Mouse (Mus musculus) erythroblast, embryonic 14.5 days (primary cell): Measurements from ENCODE around the gene 4933402J07Rik. TPM values are rescaled to one million over a fixed set of nuclear protein-coding genes. Genes with fewer than 3 reads are reported as not detected.

Experiments
- H3K27me3 ChIP-seq: 2 replicates; pipeline ENCODE4 v1.6.1; 2012; ENCODE audit warnings: inconsistent platforms; ENCODE audit not compliant: control insufficient read depth
- H3K36me3 ChIP-seq: 2 replicates; pipeline ENCODE4 v1.6.1; 2012; ENCODE audit warnings: mild to moderate bottlenecking, inconsistent platforms; ENCODE audit not compliant: control insufficient read depth
- H3K4me1 ChIP-seq: 2 replicates; pipeline ENCODE4 v1.6.1; 2012; ENCODE audit warnings: inconsistent platforms; ENCODE audit not compliant: control insufficient read depth
- H3K4me3 ChIP-seq: replicated peaks from 2 replicates; pipeline ENCODE3; 2012; ENCODE audit warnings: moderate library complexity, mild to moderate bottlenecking, inconsistent platforms
- H3K9me3 ChIP-seq: 2 replicates; pipeline ENCODE4 v1.6.1; 2012; ENCODE audit warnings: low read length, inconsistent platforms, mixed read lengths; ENCODE audit not compliant: control insufficient read depth
- GATA1 ChIP-seq: IDR thresholded peaks from 2 replicates; pipeline ENCODE4 v1.6.1; 2012; ENCODE audit warnings: low read length, inconsistent platforms, mixed read lengths
- TAL1 ChIP-seq: IDR thresholded peaks from 3 replicates; pipeline ENCODE4 v1.6.1; 2012; ENCODE audit warnings: low read length, inconsistent platforms, mixed read lengths
- polyA plus RNA-seq: library from polyadenylated mRNA; stranded (reverse); fragments of >175 nt; gene quantifications from 2 replicates; pipeline ENCODE4 v1.2.3, GENCODE M21; 2012

The 4933402J07Rik gene
- not detected in 2 replicates for polyA plus RNA-seq

DNA sequence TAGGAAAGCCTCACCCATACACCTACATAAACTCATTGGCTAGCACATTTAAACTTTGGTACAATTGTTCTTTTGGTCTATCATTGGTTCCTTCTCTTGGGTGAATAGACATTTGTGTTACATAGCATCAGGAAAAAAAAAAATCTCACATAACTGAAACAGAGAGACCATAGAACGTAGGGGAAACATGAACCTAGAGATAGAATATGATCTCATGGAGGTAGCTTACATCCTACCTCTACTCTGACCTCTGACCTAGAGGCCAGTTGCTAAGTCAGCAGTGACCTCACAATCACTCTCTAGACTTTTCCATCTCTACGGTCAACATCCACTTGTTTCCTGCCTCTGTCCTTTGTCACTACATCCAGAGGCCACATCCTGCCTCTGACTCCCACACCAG lies at the start of gene 4933402J07Rik:
Gene 4933402J07Rik (plus strand): TSS at position 301 of the 400 bp plus-strand sequence.
- H3K4me3 ChIP-seq = no peak within 1 kb of the TSS
- H3K9me3 ChIP-seq = no peaks in the 10 kb centered on the region
- no peaks in the 10 kb centered on the region for H3K27me3 ChIP-seq
- no peak for TF ChIP-seq GATA1
- no peak for TF ChIP-seq TAL1
- no peaks in the 10 kb centered on the region for H3K36me3 ChIP-seq
- no peaks in the 10 kb centered on the region for H3K4me1 ChIP-seq

DNA sequence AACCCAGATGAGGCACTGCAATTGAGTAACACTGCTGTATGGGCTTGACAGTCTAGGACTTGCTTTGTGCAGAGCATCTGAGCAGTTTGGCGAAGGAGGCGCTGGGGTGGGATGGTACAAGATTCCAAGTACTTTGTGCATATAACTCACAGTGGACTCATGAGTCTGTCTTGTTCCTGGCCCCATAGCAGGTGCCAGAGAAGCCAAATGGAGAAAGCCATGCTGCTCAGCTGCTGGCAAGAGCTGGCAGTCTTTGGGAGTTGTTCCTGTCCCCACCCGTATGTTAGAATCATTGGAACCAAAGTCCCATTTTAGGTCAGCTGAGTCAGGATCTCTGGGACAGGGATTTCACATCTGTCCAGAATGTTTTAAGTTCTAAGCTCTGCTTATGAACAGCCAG lies 46.5 kb upstream of the 4933402J07Rik start:
- H3K4me1 ChIP-seq = no peaks in the 10 kb centered on the region
- H3K4me3 ChIP-seq = no peak overlapping the region
- H3K36me3 ChIP-seq = no peaks in the 10 kb centered on the region
- H3K27me3 ChIP-seq = no peaks in the 10 kb centered on the region
- TF ChIP-seq GATA1 (no peak), TAL1 (no peak)
- H3K9me3 ChIP-seq = 0 out of 2 replicates have a peak, but pooled peaks cover 2% of the 10 kb centered on the region

DNA sequence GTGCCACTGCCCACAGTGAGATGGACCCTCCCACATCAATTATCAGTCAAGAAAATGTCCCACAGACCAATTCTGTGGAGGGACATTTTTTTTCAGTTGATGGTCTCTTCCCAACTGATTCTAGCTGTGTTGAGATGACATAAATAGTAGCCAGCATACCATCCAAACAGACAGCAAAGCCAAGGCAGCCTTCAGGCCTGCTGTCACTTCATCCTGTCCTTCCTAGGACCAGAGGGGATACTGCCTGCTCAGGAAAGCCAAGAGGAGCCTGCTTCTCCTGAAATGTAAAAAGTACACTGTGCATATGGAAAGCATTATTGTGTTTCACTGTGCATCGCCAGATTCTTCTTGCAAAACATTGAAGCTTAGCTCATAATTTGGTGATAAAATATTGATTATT lies 38.6 kb upstream of the 4933402J07Rik start:
- Histone ChIP-seq H3K27me3 (no peaks in the 10 kb centered on the region), H3K4me3 (no peak overlapping the region), H3K4me1 (no peaks in the 10 kb centered on the region), H3K36me3 (no peaks in the 10 kb centered on the region), H3K9me3 (no peaks in the 10 kb centered on the region)
- no peak for TF ChIP-seq TAL1
- TF ChIP-seq GATA1 = no peak

DNA sequence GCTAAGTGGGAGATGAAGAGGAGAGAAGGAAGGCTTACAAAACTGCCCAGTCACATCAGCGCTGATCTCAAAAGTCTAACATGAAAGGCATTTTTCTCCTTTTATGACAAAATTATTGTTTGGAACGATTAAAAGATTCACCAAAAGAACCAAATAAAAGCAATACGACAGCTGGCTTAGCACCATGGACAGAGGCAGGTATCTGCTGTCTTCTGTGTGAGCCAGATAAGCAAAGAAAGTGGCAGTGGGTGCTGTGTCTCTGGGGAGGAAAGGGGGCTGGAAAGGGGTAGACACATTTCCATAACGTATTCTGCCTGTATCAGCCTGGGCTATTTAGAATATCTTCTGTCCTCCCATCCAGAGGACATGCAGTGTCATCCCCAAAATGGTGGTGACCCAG lies 32.5 kb upstream of the 4933402J07Rik start:
- no peaks in the 10 kb centered on the region for H3K9me3 ChIP-seq
- no peaks in the 10 kb centered on the region for H3K4me1 ChIP-seq
- H3K4me3 ChIP-seq = no peak overlapping the region
- H3K36me3 ChIP-seq = no peaks in the 10 kb centered on the region
- no peak for TF ChIP-seq TAL1
- TF ChIP-seq GATA1 = no peak
- H3K27me3 ChIP-seq = no peaks in the 10 kb centered on the region

DNA sequence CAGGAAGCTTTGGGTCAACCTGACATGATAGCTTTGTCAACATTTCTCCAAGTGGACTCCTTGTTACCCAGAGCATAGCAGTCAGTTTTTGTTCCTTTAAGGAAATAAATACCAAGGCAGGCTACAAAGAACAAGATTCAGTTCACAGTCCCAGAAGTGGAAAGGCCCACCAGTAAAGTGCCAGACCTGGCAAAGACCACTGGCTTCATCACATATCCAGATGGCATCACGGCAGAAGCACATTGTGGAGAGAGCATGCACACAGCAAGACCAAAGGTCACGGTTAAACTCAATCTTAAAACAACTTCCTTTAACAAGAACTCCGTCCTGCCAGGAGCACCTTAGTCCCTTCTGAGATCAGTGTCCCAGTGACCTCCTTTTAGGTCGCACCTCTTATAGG lies 30.2 kb upstream of the 4933402J07Rik start:
- Histone ChIP-seq H3K36me3 (no peaks in the 10 kb centered on the region), H3K9me3 (no peaks in the 10 kb centered on the region), H3K4me3 (no peak overlapping the region), H3K27me3 (no peaks in the 10 kb centered on the region), H3K4me1 (no peaks in the 10 kb centered on the region)
- TF ChIP-seq GATA1 (no peak), TAL1 (no peak)

DNA sequence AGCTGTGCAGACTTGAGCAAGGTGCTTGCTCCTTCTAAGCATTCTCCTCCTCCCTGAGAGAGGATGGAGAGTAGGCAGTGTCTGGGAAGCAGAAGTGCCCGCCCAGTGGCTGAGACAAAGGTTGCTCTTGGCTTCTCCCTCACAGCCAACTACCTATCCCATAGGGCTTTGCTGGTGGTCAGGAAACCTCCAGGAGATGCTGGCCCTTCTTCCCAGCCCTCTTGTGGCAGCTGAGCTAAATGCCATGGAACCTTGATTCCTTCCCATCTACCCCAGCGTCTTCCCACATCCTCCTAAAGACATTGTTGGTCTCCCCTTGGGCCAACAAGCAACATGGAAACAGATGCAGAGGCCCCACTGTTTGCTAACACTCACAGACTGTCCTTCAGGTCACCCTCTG lies 28.8 kb upstream of the 4933402J07Rik start:
- Histone ChIP-seq H3K27me3 (no peaks in the 10 kb centered on the region), H3K4me1 (no peaks in the 10 kb centered on the region), H3K4me3 (no peak overlapping the region), H3K36me3 (no peaks in the 10 kb centered on the region), H3K9me3 (no peaks in the 10 kb centered on the region)
- TF ChIP-seq TAL1 = no peak
- no peak for TF ChIP-seq GATA1

DNA sequence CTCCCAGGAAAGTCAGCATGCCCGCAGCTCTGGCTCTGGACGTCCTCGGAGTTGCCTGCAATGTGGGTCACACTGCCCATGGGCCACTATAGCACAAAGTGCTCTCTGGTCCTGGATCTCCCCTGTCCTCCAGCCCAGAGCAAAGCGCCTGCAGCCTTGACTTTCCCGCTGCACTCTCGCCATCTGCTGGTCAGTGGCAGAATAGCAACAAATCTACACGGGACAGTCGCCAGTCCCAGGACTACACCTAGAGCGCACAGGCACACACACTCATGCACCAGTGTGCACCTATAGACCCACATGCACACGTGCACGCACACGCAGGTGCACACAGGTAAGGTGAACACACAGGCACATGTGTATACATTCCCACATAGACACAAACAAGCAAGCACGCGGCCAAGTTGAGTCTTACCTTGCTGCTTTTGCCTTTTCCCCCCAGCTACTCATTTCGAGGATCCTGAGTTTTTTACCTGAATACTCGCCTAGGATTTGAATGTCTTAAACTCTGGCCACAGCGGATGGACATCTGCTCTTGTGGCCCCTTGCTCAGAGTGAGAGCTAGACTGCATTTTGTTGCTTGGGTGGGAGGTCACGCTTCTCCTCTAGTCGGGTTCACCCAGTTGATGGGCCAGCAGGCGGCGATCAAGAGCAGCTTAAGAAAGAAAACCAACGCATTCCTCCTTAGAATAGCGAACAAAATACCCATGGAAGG lies 26.9 kb upstream of the 4933402J07Rik start:
- H3K36me3 ChIP-seq = no peaks in the 10 kb centered on the region
- H3K4me1 ChIP-seq = no peaks in the 10 kb centered on the region
- H3K9me3 ChIP-seq = peaks cover 2% of the 10 kb centered on the region; the same call in 1 of the 2 replicates
- no peak overlapping the region for H3K4me3 ChIP-seq
- H3K27me3 ChIP-seq = no peaks in the 10 kb centered on the region
- TF ChIP-seq TAL1 (no peak), GATA1 (no peak)

DNA sequence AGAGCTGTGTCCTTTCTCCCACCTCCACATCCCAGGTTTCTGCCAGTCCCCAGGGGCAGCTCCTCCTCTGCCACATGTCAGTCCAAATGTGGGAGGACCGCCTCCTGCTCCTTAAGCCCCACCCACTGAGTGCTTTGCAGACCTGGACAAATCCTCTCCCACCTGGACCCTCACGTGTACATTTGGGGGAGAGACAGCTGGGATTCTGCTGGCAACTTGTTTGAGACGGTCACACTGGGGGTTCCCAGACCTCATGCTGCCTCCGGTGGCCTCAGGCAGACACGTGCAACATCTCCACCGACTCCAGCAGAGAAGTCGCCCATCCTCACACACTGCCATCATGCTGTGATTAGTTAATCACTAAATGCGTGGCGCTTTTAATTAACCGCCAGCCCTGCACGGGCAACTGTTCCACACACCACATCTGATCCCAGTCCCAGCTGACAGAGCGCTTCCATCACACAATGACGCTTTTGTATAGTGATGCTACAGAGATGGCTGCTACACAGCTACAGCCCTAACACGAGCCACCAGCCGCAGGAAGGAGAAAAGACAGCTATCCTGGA lies 23.7 kb upstream of the 4933402J07Rik start:
- H3K27me3 ChIP-seq = no peaks in the 10 kb centered on the region
- TF ChIP-seq TAL1 (no peak), GATA1 (no peak)
- no peak overlapping the region for H3K4me3 ChIP-seq
- peaks cover 4% of the 10 kb centered on the region; the same call in 1 of the 2 replicates for H3K9me3 ChIP-seq
- H3K36me3 ChIP-seq = no peaks in the 10 kb centered on the region
- no peaks in the 10 kb centered on the region for H3K4me1 ChIP-seq

DNA sequence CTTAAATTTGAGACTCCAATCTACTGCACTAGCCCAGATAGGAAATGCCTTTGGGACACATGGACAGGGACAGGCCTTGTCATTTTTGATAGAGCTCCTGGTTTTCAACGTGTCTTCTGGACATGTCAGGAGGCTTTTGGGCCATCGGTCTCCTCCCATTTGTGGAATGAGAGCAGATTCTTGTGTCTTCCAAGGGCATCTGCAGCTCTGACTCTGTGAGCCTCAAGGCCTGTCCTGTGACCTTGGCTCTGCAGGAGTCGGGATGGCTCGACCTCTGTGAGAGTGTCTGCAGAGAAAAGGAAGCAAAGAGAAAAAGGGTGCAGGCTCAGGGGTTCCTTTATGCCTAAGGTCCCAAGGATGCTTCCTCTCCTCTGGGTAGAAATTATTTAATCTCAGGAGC lies 13.8 kb upstream of the 4933402J07Rik start:
- Histone ChIP-seq H3K27me3 (no peaks in the 10 kb centered on the region), H3K9me3 (no peaks in the 10 kb centered on the region), H3K4me1 (no peaks in the 10 kb centered on the region), H3K4me3 (no peak overlapping the region), H3K36me3 (no peaks in the 10 kb centered on the region)
- TF ChIP-seq GATA1 (no peak), TAL1 (no peak)
